Mouse (Mus musculus) thymus, postnatal 4 days (tissue): ENCODE measurements around the gene Pkm.

Source experiments
- DNase-seq: peaks from one replicate; pipeline ENCODE4 v3.0.0; 2021

Pkm gene

GRCm38 (mm10) chr9:59716275-59716898 is 60.2 kb downstream of the Pkm start:
- DNase-seq: no peak

GRCm38 (mm10) chr9:59718237-59718636 is 62.1 kb downstream of the Pkm start:
- no peak for DNase-seq

- no peak for DNase-seq
These were observed 65.0 kb downstream of the Pkm start for GRCm38 (mm10) chr9:59721144-59721543.

- DNase-seq: peak; percentile 70
These were observed 67.0 kb downstream of the Pkm start for GRCm38 (mm10) chr9:59723096-59723657.

- no peak for DNase-seq
These were observed 67.7 kb downstream of the Pkm start for GRCm38 (mm10) chr9:59723791-59724442.

- DNase-seq: no peak
These were observed 69.3 kb downstream of the Pkm start for GRCm38 (mm10) chr9:59725515-59725914.

GRCm38 (mm10) chr9:59727569-59728286 is 71.6 kb downstream of the Pkm start:
- DNase-seq: no peak
